Mouse (Mus musculus) hindbrain, embryonic 15.5 days (tissue): ENCODE measurements around the gene Mtx1. TPM values are rescaled to one million over a fixed set of nuclear protein-coding genes. Genes with fewer than 3 reads are reported as not detected.

Source experiments
- ATAC-seq: fragments of 200-750 bp; cut with Nextera tagmentation; 2 replicates; pipeline ENCODE4 v1.8.0; 2017; ENCODE audit warnings: low read depth, moderate number of reproducible peaks, moderate TSS enrichment; ENCODE audit not compliant: low FRiP score
- H3K27ac ChIP-seq: fragments of 300-500 bp; sonication (generic); replicated peaks from 2 replicates; pipeline ENCODE4 v1.5.1; 2015; ENCODE audit warnings: mild to moderate bottlenecking, inconsistent platforms
- H3K27me3 ChIP-seq: fragments of 300-500 bp; sonication (generic); 2 replicates; pipeline ENCODE4 v1.6.1; 2015; ENCODE audit warnings: control low read depth, inconsistent platforms
- H3K36me3 ChIP-seq: fragments of 300-500 bp; sonication (generic); 2 replicates; pipeline ENCODE4 v1.6.1; 2015; ENCODE audit warnings: control low read depth, inconsistent platforms
- H3K4me1 ChIP-seq: fragments of 300-500 bp; sonication (generic); replicated peaks from 2 replicates; pipeline ENCODE4 v1.6.1; 2015; ENCODE audit warnings: control low read depth, inconsistent platforms
- H3K4me2 ChIP-seq: fragments of 300-500 bp; sonication (generic); 2 replicates; pipeline ENCODE4 v1.6.1; 2015; ENCODE audit warnings: moderate library complexity, mild to moderate bottlenecking, inconsistent platforms
- H3K4me3 ChIP-seq: fragments of 300-500 bp; sonication (generic); 2 replicates; pipeline ENCODE4 v1.5.1; 2015; ENCODE audit warnings: mild to moderate bottlenecking, inconsistent platforms
- H3K9ac ChIP-seq: fragments of 300-500 bp; sonication (generic); 2 replicates; pipeline ENCODE4 v1.6.1; 2015; ENCODE audit warnings: inconsistent platforms
- H3K9me3 ChIP-seq: fragments of 300-500 bp; sonication (generic); 2 replicates; pipeline ENCODE4 v1.6.1; 2016; ENCODE audit warnings: control low read depth, inconsistent platforms
- WGBS: fragments of 180-500 bp; shearing (Covaris S2); methylation state at CpG from one replicate; pipeline ENCODE4 v1.1.7; 2015; 5-methylcytosine and 5-hydroxymethylcytosine counted together
- polyA plus RNA-seq: library from polyadenylated mRNA; unstranded; fragments of >200 nt; fragmentation: Nextera tagmentation; extraction: Ambion mirVana; gene quantifications from 2 replicates; pipeline ENCODE4 v1.2.1, GENCODE M21; 2015

Gene Mtx1
- polyA plus RNA-seq, 1 experiment from 2014 or later: 149 TPM

- no peak overlapping the region for H3K4me2 ChIP-seq
- peaks cover 7% of the 10 kb centered on the region for H3K4me1 ChIP-seq
- H3K27me3 ChIP-seq: no peaks in the 10 kb centered on the region
- H3K36me3 ChIP-seq: peaks cover 88% of the 10 kb centered on the region
- WGBS: 92% methylated on average over 21 of the region's 21 CpGs
- no peaks in the 10 kb centered on the region for H3K9me3 ChIP-seq
- H3K4me3 ChIP-seq: no peak overlapping the region
- H3K27ac ChIP-seq: no peak overlapping the region
- ATAC-seq: no peak
- H3K9ac ChIP-seq: no peak overlapping the region
These were observed 10.8 kb upstream of the Mtx1 start for GRCm38 (mm10) chr3:89237682-89238081.

GRCm38 (mm10) chr3:89236516-89236915, 9.6 kb upstream of the Mtx1 start:
- no peak for ATAC-seq
- H3K4me1 ChIP-seq: no peaks in the 10 kb centered on the region
- H3K4me3 ChIP-seq: no peak overlapping the region
- H3K9ac ChIP-seq: no peak overlapping the region
- H3K27me3 ChIP-seq: no peaks in the 10 kb centered on the region
- peaks cover 80% of the 10 kb centered on the region for H3K36me3 ChIP-seq
- no peaks in the 10 kb centered on the region for H3K9me3 ChIP-seq
- WGBS: 93% methylated on average over 10 of the region's 10 CpGs
- H3K4me2 ChIP-seq: no peak overlapping the region
- no peak overlapping the region for H3K27ac ChIP-seq

- 86% methylated on average over 14 of the region's 14 CpGs for WGBS
- Histone ChIP-seq H3K27me3 (no peaks in the 10 kb centered on the region), H3K4me3 (no peak overlapping the region), H3K4me2 (no peak overlapping the region), H3K9me3 (no peaks in the 10 kb centered on the region), H3K27ac (no peak overlapping the region), H3K9ac (no peak overlapping the region), H3K4me1 (peaks cover 5% of the 10 kb centered on the region), H3K36me3 (peaks cover 51% of the 10 kb centered on the region)
- ATAC-seq: no peak
These were observed 6.7 kb upstream of the Mtx1 start for GRCm38 (mm10) chr3:89233562-89234110.

GRCm38 (mm10) chr3:89232614-89233013, 5.7 kb upstream of the Mtx1 start:
- Histone ChIP-seq H3K36me3 (peaks cover 41% of the 10 kb centered on the region), H3K27me3 (no peaks in the 10 kb centered on the region), H3K9ac (no peak overlapping the region), H3K9me3 (no peaks in the 10 kb centered on the region), H3K4me3 (no peak overlapping the region), H3K27ac (no peak overlapping the region), H3K4me2 (no peak overlapping the region), H3K4me1 (peaks cover 14% of the 10 kb centered on the region)
- 80% methylated on average over 6 of the region's 6 CpGs for WGBS
- no peak for ATAC-seq

GRCm38 (mm10) chr3:89231772-89232275, 4.9 kb upstream of the Mtx1 start:
- no peak overlapping the region for H3K4me2 ChIP-seq
- H3K27ac ChIP-seq: no peak overlapping the region
- H3K9me3 ChIP-seq: no peaks in the 10 kb centered on the region
- WGBS: 80% methylated on average over 16 of the region's 16 CpGs
- H3K36me3 ChIP-seq: peaks cover 34% of the 10 kb centered on the region
- peaks cover 22% of the 10 kb centered on the region for H3K4me1 ChIP-seq
- no peaks in the 10 kb centered on the region for H3K27me3 ChIP-seq
- no peak for ATAC-seq
- H3K9ac ChIP-seq: no peak overlapping the region
- no peak overlapping the region for H3K4me3 ChIP-seq

- no peaks in the 10 kb centered on the region for H3K9me3 ChIP-seq
- H3K4me3 ChIP-seq: no peak overlapping the region
- H3K4me1 ChIP-seq: peaks cover 27% of the 10 kb centered on the region
- no peaks in the 10 kb centered on the region for H3K27me3 ChIP-seq
- H3K36me3 ChIP-seq: peaks cover 29% of the 10 kb centered on the region
- H3K4me2 ChIP-seq: no peak overlapping the region
- no peak overlapping the region for H3K9ac ChIP-seq
- H3K27ac ChIP-seq: no peak overlapping the region
- WGBS: 78% methylated on average over 7 of the region's 7 CpGs
- ATAC-seq: no peak
These were observed 4.5 kb upstream of the Mtx1 start for GRCm38 (mm10) chr3:89231345-89231744.

- WGBS: 95% methylated on average over 2 of the region's 2 CpGs
- Histone ChIP-seq H3K4me1 (peaks cover 35% of the 10 kb centered on the region), H3K4me3 (no peak overlapping the region), H3K27ac (no peak overlapping the region), H3K9me3 (no peaks in the 10 kb centered on the region), H3K9ac (no peak overlapping the region), H3K4me2 (no peak overlapping the region), H3K36me3 (peaks cover 22% of the 10 kb centered on the region), H3K27me3 (no peaks in the 10 kb centered on the region)
- no peak for ATAC-seq
These were observed 3.7 kb upstream of the Mtx1 start for GRCm38 (mm10) chr3:89230561-89230960.

- H3K4me1 ChIP-seq: peaks cover 47% of the 10 kb centered on the region
- H3K9ac ChIP-seq: no peak overlapping the region
- no peak overlapping the region for H3K4me3 ChIP-seq
- no peak overlapping the region for H3K4me2 ChIP-seq
- H3K27ac ChIP-seq: no peak overlapping the region
- no peaks in the 10 kb centered on the region for H3K9me3 ChIP-seq
- no peaks in the 10 kb centered on the region for H3K27me3 ChIP-seq
- ATAC-seq: no peak
- H3K36me3 ChIP-seq: peaks cover 9% of the 10 kb centered on the region
- 56% methylated on average over 4 of the region's 4 CpGs for WGBS
These were observed 2.4 kb upstream of the Mtx1 start for GRCm38 (mm10) chr3:89229276-89229675.

GRCm38 (mm10) chr3:89228836-89229235, 1.9 kb upstream of the Mtx1 start, which contains the start of gene Muc1:
Muc1 (plus strand) TSS chr3:89229057.
- H3K4me2 ChIP-seq: peak within 1 kb of the TSS; percentile 67
- H3K27ac ChIP-seq: peak within 1 kb of the TSS; percentile 84
- no peaks in the 10 kb centered on the region for H3K9me3 ChIP-seq
- no peaks in the 10 kb centered on the region for H3K27me3 ChIP-seq
- H3K36me3 ChIP-seq: peaks cover 5% of the 10 kb centered on the region; the same call in 1 of the 2 replicates
- peak within 1 kb of the TSS; percentile 30; the same call in 1 of the 2 replicates for H3K9ac ChIP-seq
- ATAC-seq: no peak
- peaks cover 51% of the 10 kb centered on the region for H3K4me1 ChIP-seq
- H3K4me3 ChIP-seq: peak within 1 kb of the TSS; percentile 41
- WGBS: 39% methylated on average over 10 of the region's 10 CpGs

- ATAC-seq: peak; percentile 40
- Histone ChIP-seq H3K27me3 (no peaks in the 10 kb centered on the region), H3K4me1 (peaks cover 56% of the 10 kb centered on the region), H3K27ac (peak overlapping the region; percentile 84), H3K4me2 (peak overlapping the region; percentile 67), H3K4me3 (peak overlapping the region; percentile 41), H3K9me3 (no peaks in the 10 kb centered on the region), H3K9ac (peak overlapping the region; percentile 19; the same call in 1 of the 2 replicates), H3K36me3 (no peaks in the 10 kb centered on the region)
- under 1% methylated on average over 20 of the region's 20 CpGs for WGBS
These were observed 1.3 kb upstream of the Mtx1 start for GRCm38 (mm10) chr3:89228180-89228549.

GRCm38 (mm10) chr3:89227307-89228179, 655 bp upstream of the Mtx1 start:
- ATAC-seq: peak; percentile 80
- Histone ChIP-seq H3K27me3 (no peaks in the 10 kb centered on the region), H3K9me3 (no peaks in the 10 kb centered on the region), H3K27ac (peak overlapping the region; percentile 84), H3K36me3 (no peaks in the 10 kb centered on the region), H3K4me2 (peak overlapping the region; percentile 67), H3K9ac (peak overlapping the region; percentile 46), H3K4me1 (peaks cover 56% of the 10 kb centered on the region), H3K4me3 (peak overlapping the region; percentile 41)
- 3% methylated on average over 41 of the region's 41 CpGs for WGBS

- peak overlapping the region; percentile 84 for H3K27ac ChIP-seq
- 9% methylated on average over 11 of the region's 11 CpGs for WGBS
- H3K27me3 ChIP-seq: no peaks in the 10 kb centered on the region
- H3K4me2 ChIP-seq: peak overlapping the region; percentile 67
- peak overlapping the region; percentile 41 for H3K4me3 ChIP-seq
- no peak for ATAC-seq
- peak overlapping the region; percentile 46 for H3K9ac ChIP-seq
- H3K4me1 ChIP-seq: peaks cover 56% of the 10 kb centered on the region
- no peaks in the 10 kb centered on the region for H3K36me3 ChIP-seq
- no peaks in the 10 kb centered on the region for H3K9me3 ChIP-seq
These were observed 527 bp downstream of the Mtx1 start for GRCm38 (mm10) chr3:89226361-89226760.
